Mouse (Mus musculus) kidney, postnatal 4 days (tissue): ENCODE measurements around the gene Slc29a3.

Experiments used
- DNase-seq, 2 experiments: peaks; one replicate each; pipeline ENCODE4 v3.0.0; 2021; ENCODE audit warnings: mixed read lengths in 2 of 2

Slc29a3 gene

DNA sequence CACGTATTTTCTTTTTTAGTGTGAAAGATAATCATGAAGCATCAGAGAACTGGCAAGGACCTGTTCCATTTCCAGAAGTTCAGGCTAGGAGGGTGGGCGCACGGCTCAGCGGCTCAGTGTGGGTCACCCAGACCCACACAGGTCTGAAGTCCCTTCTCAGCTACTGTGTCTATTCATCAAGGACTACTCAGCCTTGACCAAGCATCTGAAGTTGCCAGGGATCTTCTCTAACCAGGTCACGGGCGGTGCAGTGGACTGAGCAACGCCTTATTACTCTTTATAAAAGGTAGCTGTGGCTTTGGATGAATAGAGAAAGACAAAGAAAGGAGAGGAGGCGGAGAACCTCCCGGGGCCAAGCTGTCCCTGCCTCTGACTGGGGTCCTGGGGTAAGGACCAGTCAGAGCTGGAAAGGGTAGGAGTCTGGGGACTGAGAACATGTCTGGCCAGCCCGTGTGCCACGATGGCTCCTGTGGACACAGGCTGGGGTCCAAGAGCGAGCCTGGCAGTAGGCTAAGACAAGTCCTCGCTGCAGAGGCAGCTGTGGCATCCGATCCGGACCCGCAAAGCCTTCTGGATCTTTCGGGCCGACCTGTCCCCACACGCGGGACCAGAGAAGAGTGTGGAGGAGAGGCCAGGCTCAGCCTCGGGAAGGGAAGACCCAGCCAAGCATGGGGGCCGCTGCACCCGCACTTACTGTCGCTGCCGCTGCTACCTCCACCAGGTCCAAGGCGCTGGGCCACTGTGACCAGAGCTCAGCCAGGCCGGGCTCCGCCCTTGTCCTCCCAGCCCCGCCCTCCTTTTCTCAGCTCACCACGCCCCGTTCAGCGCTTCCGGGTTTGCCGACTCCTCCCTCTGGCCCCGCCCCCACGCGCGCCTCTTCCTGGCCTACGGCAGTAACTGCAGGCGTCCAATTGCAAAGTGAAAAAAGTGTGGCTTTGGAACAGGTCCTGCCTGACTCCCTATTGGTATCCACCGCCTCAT is at the start of gene Slc29a3:
Gene Slc29a3, minus strand, starts transcription at position 755 of the 981 bp plus-strand sequence.
- peak; percentile 99 for DNase-seq

DNA sequence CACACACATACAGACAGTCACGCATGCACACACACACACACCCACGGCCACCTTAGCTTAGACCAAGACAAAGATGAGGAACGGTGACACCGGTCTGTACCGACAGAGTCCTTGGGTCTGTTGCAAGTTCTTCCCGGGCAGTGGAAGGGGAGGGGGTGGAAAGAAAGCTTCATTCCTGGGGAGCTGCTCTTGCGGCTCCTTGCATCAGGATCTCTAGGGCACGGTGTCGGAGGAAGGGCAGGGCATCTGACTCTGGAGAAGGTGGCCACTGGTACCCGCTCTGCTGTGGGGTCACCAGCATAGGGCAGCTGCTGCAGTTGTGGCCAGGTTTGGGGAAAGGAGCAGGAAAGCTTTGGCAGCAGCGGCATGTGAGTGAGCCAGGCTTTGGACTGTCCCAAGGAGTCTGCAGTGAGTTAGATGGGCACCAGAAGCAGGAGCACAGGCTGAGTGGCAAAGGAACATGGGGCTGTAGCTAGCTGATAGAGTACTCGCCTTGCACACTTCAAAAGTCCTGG is 49.4 kb upstream of the Slc29a3 start:
- DNase-seq = no peak

DNA sequence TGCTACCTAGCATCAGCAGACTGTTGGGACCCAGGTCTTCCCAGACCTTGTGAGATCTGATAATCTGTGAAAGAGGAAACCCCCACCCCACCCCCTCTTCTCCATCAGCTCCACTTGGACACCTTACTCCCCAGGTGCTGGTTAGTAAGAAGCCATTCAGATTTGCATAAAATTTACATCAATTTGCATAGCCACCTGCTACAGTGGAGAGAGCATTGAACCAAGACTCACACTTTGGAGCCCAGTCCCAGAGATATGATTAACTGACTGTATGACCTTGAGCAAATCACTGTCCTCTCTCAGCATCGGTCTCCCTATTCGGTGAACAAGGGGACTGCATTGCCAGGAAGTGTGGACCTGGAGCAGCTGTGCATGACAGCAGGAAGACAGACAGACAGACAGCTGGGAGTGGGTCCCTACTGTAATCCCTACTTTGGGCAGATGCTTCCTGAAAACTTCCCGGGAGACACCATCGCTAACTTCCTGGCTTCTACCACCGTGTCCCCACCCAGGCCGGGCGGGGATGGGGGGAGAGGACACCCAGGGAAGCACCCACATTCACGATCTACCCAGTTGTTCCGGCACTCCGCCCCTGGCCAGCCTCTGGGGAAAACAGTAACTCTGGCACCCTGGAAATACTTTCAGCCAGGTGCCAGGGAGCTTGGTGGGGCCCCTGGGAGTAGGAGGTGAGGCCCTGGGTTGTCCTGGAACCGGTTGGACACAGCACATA is 48.7 kb upstream of the Slc29a3 start:
- no peak for DNase-seq

DNA sequence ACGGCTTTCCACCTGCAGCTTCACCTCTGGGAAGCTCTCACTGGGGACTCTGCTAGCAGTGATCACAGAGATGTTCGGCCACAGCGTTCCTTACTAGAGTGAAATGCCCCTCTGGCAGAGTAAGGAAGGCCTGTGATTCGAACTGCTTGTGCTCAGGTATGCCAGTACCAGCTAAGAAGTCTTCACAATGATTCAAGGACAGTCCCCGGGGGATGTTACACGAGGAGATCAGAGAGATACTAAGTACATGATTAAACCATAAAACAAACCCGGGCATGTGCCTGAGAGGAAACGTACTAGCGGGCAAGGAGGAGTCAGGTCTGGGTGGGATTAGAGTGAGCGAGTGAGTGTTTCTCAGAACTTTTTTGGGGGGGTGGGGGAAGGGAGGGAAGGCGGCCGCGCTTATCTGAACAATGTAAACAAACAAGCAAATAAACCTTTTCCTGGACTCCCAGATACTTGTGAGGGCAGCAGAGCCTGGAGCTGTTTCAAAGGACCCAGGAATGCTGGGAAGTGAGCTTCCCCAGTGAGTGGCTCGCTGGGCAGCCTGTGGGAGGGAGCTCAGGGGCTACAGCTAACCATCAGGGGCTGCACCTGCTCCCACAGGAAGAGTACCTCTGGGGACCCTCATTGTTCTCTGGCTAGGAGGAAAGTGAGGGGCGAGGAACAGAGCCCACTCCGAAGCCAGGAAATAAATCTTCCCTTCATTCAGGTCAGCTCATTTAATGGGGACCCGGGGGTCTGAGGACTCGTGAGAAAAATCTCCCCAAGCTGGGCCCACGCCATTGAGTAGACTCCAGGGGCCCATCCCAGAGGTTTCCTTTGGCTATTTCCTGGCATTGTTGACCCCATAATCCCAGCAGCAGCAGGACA is 47.9 kb upstream of the Slc29a3 start:
- no peak for DNase-seq

DNA sequence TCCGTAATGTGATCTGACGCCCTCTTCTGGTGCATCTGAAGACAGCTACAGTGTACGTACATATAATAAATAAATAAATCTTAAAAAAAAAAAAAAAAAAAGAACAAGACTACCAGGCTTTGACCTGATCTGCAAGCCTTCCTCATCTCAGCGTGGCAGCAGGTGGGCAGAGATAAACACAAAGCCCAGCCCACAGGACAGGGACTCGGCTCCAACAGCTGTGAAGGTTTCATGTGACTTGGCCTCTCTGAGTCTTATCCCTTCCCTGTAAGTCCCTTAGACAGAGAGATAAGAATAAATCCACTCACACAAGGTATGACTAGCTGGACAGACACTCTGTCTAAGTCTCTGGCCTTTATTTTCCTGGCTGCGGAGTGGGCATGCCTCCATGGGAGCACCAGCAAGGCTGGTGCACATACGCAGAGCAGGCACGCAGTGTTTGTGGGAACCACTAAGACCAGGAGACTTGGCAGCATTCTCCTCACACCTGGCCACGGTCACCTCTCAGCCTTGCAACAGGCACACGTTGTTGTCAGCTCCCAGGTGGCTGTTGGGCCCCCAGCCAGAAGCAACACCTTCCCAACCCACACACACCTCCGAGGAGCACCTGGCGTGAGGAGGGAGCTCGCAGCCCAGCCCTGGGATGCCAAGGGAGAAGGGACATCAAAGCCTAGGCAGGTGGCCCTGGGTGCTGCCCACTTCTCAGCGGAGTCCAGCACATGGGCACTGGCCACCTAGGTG is 45.3 kb upstream of the Slc29a3 start:
- no peak for DNase-seq

DNA sequence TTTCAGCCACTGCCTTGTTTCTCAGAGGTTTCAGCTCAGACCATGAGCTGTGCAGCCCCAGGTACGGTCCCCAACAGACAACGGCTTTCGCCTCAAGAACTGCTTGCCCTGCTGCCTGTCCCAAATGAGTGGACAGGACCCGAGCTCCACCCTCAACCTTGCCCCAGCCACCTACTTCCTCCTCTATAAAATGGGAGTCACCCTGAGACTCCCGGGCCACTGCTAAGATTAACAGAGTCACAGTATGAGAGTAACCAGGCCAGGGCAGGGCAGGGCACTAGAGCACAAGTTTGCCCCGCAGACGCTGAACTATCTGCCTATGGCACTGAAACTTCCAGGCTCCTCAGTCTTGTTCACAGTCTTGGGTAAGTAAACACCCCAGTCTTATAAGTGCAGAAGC is 43.9 kb upstream of the Slc29a3 start:
- DNase-seq = no peak

DNA sequence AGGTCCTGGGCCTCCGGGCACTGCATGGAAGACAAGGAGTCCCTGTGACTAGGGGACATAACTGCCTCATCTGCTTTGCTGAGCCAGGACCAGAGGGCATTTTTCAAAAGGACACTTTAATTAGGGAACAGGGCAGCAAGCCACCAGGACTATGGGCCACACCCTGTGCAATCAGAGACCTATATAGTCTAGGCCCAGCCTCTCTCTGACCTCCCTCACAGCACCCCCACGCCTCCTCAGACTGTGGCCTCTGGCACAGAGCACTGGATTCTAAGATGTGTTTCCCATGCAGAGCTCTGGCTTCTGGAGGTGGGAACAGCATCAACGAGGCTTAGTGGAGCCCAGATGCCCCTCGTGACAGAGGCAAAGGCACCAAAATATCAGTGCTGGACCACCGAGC is 43.4 kb upstream of the Slc29a3 start:
- DNase-seq = no peak

DNA sequence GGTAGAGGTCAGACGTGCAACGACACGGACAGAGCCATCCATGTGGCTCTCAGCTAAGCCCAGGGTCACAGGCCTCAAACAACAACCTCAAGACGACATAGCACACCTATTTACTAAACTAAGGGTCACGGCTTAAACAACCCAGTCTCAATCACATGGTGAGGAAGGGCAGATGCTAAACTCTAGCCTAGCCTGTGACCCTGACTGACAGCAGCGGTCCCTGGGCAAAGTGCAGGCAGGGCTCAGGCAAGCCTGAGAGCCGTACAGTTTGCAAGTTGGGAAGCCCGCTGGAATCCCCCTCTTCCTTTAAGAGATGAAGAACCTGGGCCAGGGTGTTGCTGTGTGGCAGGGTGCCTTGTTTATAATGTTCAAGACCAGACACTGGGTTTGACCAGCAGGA is 42.2 kb upstream of the Slc29a3 start:
- no peak for DNase-seq

DNA sequence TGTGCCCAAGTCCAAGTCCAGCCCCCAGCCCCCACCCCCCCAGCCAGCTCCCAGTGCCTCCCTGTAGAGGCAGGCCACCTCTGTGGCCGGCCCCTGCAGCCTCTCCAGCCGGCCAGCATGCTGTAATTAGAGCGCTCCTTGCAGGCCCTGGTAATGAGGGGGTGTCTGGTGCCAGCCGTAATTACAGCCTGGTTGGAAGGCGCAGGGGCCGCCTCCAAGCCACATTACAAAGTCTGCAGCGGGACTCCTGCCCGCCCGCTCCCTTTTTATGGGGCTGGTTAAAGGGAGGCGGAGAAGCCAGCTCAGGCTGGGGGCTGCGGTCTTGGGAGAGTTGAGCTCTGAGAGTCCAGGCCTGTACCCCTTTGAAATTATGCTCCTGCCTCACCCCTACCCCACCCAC is 41.8 kb upstream of the Slc29a3 start:
- peak; percentile 49 to 73 for DNase-seq

DNA sequence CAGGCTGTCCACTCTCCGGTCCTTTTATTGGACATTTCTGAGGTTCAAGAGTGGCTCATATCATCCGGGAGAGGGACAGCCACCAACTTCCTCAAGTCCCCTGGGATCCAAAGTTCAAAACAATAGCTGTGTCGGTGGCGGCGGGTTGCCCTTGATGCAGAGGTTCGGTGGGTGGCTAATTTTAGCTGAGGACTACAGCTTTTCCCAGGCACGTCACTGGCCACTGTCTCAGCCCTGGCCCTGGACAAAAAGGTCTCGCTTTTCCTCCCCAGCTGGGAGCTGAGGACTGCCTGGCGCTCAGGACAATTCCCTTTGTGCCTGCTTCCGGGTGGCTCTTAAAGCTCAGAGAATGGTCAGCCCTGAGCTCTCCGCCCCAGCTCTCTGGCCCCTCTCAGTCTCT is 40.2 kb upstream of the Slc29a3 start:
- DNase-seq = peak; percentile 55 to 67

DNA sequence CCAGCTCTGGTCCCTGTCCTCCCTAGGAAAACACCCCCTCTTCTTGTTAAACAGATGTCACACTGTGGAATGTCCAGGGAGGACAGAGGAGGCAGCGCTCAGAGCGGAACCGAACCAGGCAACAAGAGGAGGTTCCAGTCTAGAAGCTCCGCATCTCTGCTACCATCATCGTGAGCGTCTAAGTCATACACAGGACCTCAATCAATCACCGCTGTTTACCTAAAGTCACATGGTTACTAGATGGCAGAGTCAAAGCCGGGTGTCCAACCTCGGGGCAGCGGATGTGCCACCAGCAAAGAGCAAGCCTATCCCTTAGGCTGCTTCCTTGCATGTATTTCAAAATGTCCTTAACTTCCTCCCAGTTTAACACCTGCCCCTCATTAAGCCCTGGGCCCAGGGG is 39.8 kb upstream of the Slc29a3 start:
- peak; percentile 47 to 61 for DNase-seq

DNA sequence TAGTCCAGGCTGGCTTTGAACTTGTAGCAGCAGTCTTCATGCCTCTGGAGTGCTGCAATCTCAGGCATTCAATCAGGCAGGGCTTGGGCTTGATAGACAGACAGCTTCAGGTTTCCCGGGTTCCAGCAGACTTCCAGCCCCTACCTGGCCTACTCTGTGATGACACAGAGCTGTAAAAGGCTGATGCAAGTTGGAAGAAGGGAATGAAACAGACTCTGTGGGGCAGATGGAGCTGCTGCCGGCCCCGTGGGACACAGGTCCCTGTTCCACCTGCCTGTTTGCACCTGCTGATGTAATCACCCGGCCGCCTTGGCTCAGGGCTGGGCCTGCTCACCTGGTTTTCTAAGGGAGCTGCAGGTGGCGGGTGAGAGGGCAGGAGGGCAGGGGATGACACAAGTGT is 38.3 kb upstream of the Slc29a3 start:
- DNase-seq = no peak

DNA sequence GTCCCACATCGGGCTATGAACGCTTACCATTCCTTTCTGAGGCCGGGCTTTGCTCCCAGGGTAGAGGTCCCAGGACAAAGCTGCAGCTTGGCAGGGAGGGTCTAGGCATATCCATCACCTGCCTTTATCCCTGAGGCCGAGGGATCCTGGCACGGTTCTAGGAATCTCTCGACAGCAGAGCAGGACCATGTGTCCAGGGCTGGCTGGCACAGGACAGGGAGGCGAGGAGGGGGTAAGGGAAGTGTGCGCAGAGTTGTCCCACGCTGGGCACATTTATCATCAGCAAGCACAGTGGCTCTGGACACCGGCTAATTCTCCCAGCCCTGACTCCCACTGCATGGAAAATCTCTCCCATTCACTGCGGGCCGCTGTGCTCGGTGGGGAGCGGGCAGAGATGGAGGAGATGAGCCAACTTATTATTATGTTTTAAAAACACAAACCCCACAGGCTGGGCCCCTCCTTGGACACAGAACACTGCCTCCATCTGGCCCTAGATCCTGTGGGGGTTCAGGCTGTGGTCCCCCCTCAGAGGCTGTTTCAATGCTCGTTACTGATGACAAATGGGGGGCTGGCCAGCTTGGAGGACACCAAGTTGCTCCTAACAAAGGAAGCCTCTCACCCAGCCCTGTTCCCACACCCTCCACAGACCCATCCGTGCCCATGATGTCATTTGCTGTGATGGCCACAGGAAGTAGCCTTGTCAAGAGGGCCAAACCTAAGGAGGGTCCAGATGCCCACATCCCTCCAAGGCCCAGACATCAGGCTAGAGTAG is 34.9 kb upstream of the Slc29a3 start:
- DNase-seq = no peak

DNA sequence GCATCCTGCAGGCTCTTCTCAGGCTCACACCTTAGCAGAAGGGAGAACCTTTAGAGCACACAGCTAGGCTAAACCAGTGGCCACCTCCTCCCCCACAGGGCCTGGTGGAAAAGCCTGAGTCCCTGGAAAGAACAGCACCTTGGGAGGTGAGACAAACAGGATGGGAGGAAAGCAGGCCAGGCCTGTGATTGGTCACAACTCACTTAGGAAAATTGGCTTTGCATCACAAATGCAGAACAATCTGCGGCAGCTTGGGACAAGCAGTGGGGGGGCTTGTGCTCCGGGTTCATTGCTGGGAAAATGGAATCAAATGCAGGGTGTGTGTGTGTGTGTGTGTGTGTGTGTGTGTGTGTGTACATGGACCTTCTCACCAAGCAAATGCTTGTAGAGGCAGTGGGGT is 31.0 kb upstream of the Slc29a3 start:
- no peak for DNase-seq

DNA sequence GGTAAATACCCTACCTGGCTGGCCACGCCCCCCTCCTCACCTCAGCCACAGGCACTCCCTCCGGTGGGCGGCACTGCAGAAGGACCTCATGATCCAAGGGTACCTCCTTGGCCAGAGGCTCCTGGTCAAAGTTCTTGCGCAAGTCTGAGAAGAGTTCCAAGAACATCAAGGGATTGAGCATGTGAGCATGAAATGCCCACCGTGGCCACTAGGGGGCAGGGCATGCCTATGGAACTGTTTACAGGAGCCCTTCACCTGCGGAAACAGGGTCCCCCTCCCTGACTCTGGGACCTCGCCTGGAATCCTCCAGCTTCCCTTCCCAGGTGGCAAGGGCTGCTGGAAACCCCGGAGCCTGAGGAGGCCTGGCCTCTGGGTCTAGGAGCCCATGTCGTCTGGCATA is 27.0 kb upstream of the Slc29a3 start:
- peak; percentile 90 to 91 for DNase-seq

DNA sequence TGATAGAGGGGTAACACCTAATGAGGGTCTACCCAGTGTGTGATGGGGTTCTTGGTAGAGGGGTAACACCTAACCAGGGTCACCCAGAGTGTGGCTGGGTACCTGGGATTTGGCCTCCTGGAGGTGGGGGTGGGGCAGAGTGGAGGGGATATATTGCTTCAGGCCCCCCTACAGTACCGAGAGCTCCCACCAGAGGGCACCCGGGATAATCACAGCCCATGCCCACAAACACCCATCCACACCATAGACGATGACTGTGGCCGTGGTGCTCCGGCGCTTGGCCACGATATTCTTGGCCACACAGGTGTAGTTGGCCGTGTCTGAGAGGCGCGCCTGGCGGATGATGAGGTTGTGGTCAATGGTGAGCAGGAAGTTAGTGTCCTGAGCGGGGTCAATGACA is 25.9 kb upstream of the Slc29a3 start:
- peak; percentile 78 to 79 for DNase-seq

DNA sequence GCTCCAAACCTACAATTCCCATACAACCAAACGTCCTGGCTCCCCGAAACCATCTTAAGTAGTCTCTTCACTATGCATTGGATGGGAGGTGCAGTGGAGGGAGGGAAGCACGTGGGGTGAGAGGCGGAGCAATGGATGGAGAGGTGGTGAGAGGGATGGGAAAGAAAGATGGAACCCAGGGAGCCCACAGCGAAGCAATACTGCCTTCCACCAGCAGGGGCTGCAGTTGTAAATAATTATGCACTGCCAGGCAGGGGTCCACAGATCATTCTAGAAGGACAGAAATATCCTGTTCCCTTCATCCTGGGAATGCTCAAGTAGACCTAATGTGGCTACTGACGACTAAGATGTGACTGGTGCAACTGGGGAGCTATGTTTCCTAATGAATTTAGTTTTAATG is 22.9 kb upstream of the Slc29a3 start:
- DNase-seq = peak; percentile 50

DNA sequence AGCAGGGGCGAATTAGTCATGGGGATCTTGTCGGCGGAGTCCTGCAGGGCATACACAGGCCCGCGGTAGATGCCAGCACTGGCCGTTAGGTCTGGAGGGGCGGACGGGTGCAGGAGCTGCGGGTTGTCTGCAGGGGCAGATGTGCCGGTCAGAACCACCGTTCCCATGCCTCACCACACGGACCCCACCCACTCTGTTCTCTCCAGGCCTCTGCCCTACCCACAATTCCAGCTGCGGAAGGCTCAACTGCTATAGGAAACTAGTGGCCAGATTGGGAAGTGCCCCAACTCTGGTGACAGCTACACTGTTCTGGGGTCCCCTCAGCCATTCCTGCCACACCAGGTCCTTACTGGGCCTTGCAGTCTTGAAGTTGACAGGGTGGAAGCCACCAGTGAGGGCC is 22.0 kb upstream of the Slc29a3 start:
- DNase-seq = no peak

DNA sequence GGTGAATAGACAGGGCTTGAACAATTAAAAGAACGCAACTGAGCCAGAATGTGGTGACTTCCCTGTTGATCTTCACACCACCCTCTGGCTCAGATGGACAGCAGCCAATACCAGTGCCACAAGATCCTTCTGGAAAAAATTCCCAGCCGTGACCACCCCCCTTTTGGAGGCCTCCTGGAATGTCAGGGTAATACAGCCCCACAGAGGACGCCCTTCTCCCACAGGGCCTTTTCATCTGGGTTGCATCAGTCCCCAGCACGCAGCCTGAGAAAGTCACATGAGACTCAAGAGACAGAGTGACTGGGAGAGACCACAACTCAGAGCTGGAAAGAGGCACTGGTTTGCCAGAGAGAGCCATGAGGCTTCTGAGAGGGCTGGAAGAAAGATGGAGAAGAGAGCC is 18.3 kb upstream of the Slc29a3 start:
- DNase-seq = no peak

DNA sequence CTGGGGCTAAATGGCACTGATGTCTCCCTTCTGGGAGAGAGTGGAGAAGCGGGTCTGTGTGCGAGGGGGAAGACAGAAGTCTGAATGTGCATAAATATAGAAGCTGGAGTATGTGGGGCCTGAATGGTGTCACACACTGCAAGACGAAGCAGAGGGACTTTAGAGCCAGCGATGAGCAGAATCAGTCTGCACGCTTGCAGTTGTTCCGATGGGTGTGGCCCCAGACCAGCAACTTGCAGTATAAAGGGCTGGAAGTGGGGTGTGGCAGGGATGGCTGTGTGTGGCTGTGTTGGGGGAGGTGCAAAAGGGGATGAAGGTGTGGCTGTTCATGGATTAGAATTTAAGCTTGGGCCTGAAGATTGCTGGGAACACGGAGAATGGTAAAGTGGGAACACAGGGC is 16.0 kb upstream of the Slc29a3 start:
- no peak for DNase-seq

DNA sequence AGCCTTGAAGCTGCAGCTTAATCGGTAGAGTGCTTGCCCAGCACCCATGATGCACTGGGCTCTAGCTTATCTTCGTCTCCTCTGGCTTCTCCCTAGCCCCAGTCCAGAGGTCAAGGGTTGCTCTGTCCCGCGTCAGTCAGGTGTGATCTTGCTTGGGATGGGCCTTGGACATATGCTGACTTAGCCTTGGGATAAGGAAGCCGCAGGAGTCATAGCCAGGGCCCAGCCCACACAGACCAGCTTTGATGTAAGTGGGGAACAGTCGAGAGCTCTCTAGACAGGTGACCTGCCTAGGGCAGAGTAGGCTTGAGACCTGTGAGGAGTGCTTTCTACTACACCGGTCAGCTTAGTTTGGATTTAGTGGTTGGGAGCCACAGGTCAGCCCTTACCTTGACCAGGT is 14.8 kb upstream of the Slc29a3 start:
- DNase-seq = no peak
